8 mouse cellular contexts compared by ENCODE assay signal in the genomic region with DNA sequence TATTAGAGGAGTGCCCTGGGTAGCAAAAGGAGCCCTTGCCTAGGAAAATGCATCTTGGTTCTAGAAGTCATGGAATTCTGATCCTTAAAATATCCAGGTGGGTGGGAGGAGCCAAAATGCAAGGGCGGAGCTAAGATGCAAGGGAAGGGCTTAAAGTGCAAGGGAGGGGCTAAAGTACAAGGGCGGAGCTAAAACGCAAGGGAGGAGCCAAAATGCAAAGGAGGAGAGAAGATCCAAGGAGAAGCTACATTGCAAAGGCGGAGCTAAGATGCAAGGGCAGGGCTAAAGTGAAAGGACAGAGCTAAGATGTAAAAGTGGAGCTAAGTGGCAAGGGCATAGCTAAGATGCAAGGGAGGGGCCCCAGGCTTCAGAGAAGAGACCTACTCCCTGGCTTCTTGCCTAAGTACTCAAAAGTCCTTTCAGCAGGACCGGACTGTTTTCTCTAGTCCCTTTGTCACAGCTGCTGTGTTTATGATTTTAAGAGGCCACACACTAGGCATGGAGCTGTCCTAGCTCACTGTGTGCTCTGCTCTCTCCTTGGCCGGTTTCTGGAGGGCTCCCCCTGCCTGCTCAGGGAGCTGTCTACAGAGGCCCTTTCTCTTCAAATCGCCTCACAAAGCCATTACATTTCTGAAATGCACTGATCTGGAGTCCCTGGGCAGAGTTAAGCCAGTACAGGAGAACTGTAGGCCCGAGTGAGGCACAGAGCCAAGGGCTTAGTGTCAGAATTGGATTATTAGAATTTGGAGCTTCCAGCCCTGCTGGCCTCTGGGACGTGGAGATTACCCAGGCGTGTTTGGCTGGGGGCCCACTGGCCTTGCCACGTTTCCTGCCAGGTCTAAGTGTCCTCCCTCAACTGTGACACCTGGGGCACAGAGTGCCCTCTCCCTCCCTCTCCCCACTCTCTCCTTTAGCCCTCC. TPM values are rescaled to one million over a fixed set of nuclear protein-coding genes. Genes with fewer than 3 reads are reported as not detected.
A peak's percentile ranks its signal among the peaks of the same experiment; 100 is the strongest.
DNase-seq lines count a peak whose midpoint lies in the region; ATAC-seq lines count a peak whose summit lies in the region.

No protein-coding gene starts in this region.

- H3K4me2 ChIP-seq in kidney, embryonic 15.5 days: no peak overlapping the region
- H3K4me2 ChIP-seq in forebrain, embryonic 11.5 days (ENCODE audit: low read depth, low read length, severe bottlenecking): no peak overlapping the region

- H3K9me3 ChIP-seq in kidney, embryonic 15.5 days (replicated peaks): no peaks in the 10 kb centered on the region
- no peaks in the 10 kb centered on the region for H3K9me3 ChIP-seq in forebrain, embryonic 11.5 days (ENCODE audit: control insufficient read depth, low read length)

- peak; percentile 56 for DNase-seq in adrenal gland, postnatal 14 days
- DNase-seq in adrenal gland, postnatal 10 days: no peak
- peak; percentile 56 for DNase-seq in thymus, postnatal 4 days
- DNase-seq in thymus, postnatal 0 days (ENCODE audit: low spot score): no peak
- DNase-seq in retina, postnatal 7 days (ENCODE audit: low read depth, low spot score): peak; percentile 81
- no peak for DNase-seq in forebrain, embryonic 11.5 days (ENCODE audit: low spot score)
- no peak for DNase-seq in thymus, postnatal 10 days (ENCODE audit: low spot score in 2 of 2)

- ATAC-seq in kidney, embryonic 15.5 days (replicated peaks; ENCODE audit: low FRiP score): no peak
- ATAC-seq in forebrain, embryonic 11.5 days (replicated peaks; ENCODE audit: low FRiP score): no peak

- peak overlapping the region; percentile 84 for H3K27ac ChIP-seq in kidney, embryonic 15.5 days
- no peak overlapping the region for H3K27ac ChIP-seq in forebrain, embryonic 11.5 days (ENCODE audit: low read depth, low read length)

- no peaks in the 10 kb centered on the region for H3K27me3 ChIP-seq in kidney, embryonic 15.5 days
- H3K27me3 ChIP-seq in forebrain, embryonic 11.5 days (ENCODE audit: control insufficient read depth, insufficient read depth, low read length): no peaks in the 10 kb centered on the region

- 48% methylated on average over 11 of the region's 11 CpGs for WGBS in kidney, embryonic 15.5 days
- WGBS in forebrain, embryonic 11.5 days: 55% methylated on average over 11 of the region's 11 CpGs

- no peaks in the 10 kb centered on the region for H3K36me3 ChIP-seq in kidney, embryonic 15.5 days
- no peaks in the 10 kb centered on the region for H3K36me3 ChIP-seq in forebrain, embryonic 11.5 days (ENCODE audit: control insufficient read depth, insufficient read depth, low read length)

- no peak overlapping the region for H3K4me3 ChIP-seq in kidney, embryonic 15.5 days (replicated peaks)
- no peak overlapping the region for H3K4me3 ChIP-seq in forebrain, embryonic 11.5 days (ENCODE audit: low read depth, low read length)

- H3K4me1 ChIP-seq in kidney, embryonic 15.5 days: peaks cover 48% of the 10 kb centered on the region
- peaks cover 3% of the 10 kb centered on the region; the same call in 1 of the 2 replicates for H3K4me1 ChIP-seq in forebrain, embryonic 11.5 days (replicated peaks; ENCODE audit: control insufficient read depth, insufficient read depth, low read length)

- H3K9ac ChIP-seq in kidney, embryonic 15.5 days: no peak overlapping the region
- no peak overlapping the region for H3K9ac ChIP-seq in forebrain, embryonic 11.5 days (ENCODE audit: low read length)

RNA-seq across cellular contexts. Expression of a gene that starts 8.2 kb away (rescaled TPM):
- 140 and 144 TPM in 2 replicates for total RNA-seq in adrenal gland, postnatal 14 days (2021)
- 100 to 1,000 TPM; 160 to 163 TPM for total RNA-seq in adrenal gland, postnatal 10 days (2021)
- polyA plus RNA-seq in thymus, postnatal 0 days (2015; fragmentation: Nextera tagmentation; extraction: Ambion mirVana): 25.2 and 26.9 TPM in 2 replicates
- polyA plus RNA-seq in kidney, embryonic 15.5 days (2015; fragmentation: Nextera tagmentation; extraction: Ambion mirVana): 84.7 and 97.3 TPM in 2 replicates
- polyA plus RNA-seq in forebrain, embryonic 11.5 days (2014; fragmentation: Nextera tagmentation; extraction: Ambion mirVana): 56.3 and 56.4 TPM in 2 replicates

RNA-seq across cellular contexts. Expression of a gene that starts 28.0 kb away (rescaled TPM):
- 9.9 and 11.1 TPM in 2 replicates for total RNA-seq in adrenal gland, postnatal 14 days (2021)
- 1 to 10 TPM; 4.1 to 4.4 TPM for total RNA-seq in adrenal gland, postnatal 10 days (2021)
- 0.99 and 1.4 TPM in 2 replicates for polyA plus RNA-seq in thymus, postnatal 0 days (2015; fragmentation: Nextera tagmentation; extraction: Ambion mirVana)
- 1.7 TPM in 2 replicates for polyA plus RNA-seq in kidney, embryonic 15.5 days (2015; fragmentation: Nextera tagmentation; extraction: Ambion mirVana)
- 1.2 and 1.5 TPM in 2 replicates for polyA plus RNA-seq in forebrain, embryonic 11.5 days (2014; fragmentation: Nextera tagmentation; extraction: Ambion mirVana)

RNA-seq across cellular contexts. Expression of a gene that starts 31.4 kb away (rescaled TPM):
- 36.9 and 42.8 TPM in 2 replicates for total RNA-seq in adrenal gland, postnatal 14 days (2021)
- total RNA-seq in adrenal gland, postnatal 10 days (2021): 10 to 100 TPM; 31.8 to 34.1 TPM
- polyA plus RNA-seq in thymus, postnatal 0 days (2015; fragmentation: Nextera tagmentation; extraction: Ambion mirVana): 25.0 and 27.5 TPM in 2 replicates
- 43.7 and 48.1 TPM in 2 replicates for polyA plus RNA-seq in kidney, embryonic 15.5 days (2015; fragmentation: Nextera tagmentation; extraction: Ambion mirVana)
- polyA plus RNA-seq in forebrain, embryonic 11.5 days (2014; fragmentation: Nextera tagmentation; extraction: Ambion mirVana): 81.2 and 83.3 TPM in 2 replicates

RNA-seq across cellular contexts. Expression of a gene that starts 47.0 kb away (rescaled TPM):
- total RNA-seq in adrenal gland, postnatal 14 days (2021): 308 and 317 TPM in 2 replicates
- total RNA-seq in adrenal gland, postnatal 10 days (2021): 100 to 1,000 TPM; 356 to 367 TPM
- polyA plus RNA-seq in thymus, postnatal 0 days (2015; fragmentation: Nextera tagmentation; extraction: Ambion mirVana): 51.6 and 58.6 TPM in 2 replicates
- polyA plus RNA-seq in kidney, embryonic 15.5 days (2015; fragmentation: Nextera tagmentation; extraction: Ambion mirVana): 85.1 and 94.7 TPM in 2 replicates
- 30.1 and 31.5 TPM in 2 replicates for polyA plus RNA-seq in forebrain, embryonic 11.5 days (2014; fragmentation: Nextera tagmentation; extraction: Ambion mirVana)

Comparison
In these comparisons a context has a peak if more than half of its experiments do, and no peak if none do; other contexts are left out.
1. DNase-seq: peak in adrenal gland, postnatal 14 days (single experiment), thymus, postnatal 4 days (single experiment) and retina, postnatal 7 days (single experiment); none in adrenal gland, postnatal 10 days (single experiment), thymus, postnatal 0 days (single experiment), forebrain, embryonic 11.5 days (single experiment) and thymus, postnatal 10 days (0 of 2).